Mouse (Mus musculus) heart, adult 18-20 months (tissue): ENCODE data around the gene Pfkfb4. TPM values are rescaled to one million over a fixed set of nuclear protein-coding genes. Genes with fewer than 3 reads are reported as not detected.
A peak's percentile ranks its signal among the peaks of the same experiment; 100 is the strongest.

Source experiments
- DNase-seq, 2 experiments: peaks; one replicate each; pipeline ENCODE4 v3.0.0; 2021 to 2022; ENCODE audit warnings: mixed read lengths in 1 of 2
- long read RNA-seq, 2 experiments: library from polyadenylated mRNA; stranded (forward); transcript quantifications; one replicate each; pipeline ENCODE4 v2.0.0; 2021
- total RNA-seq, 2 experiments: library from RNA; stranded (reverse); gene quantifications; 2 replicates each; pipeline ENCODE4 v1.2.3; 2021

Gene Pfkfb4
- 1 to 10 TPM; 1.3 to 1.6 TPM for total RNA-seq
- long read RNA-seq, experiment 1, partial matches to known transcripts: 0 of 3 reads
- long read RNA-seq, experiment 1, other reads (novel, unspliced or antisense): 3 of 3 reads
- long read RNA-seq, experiment 2: 0 reads

- DNase-seq: peak; percentile 98 to 99
These were observed at the start of gene Pfkfb4 for GRCm38 (mm10) chr9:108991428-108992084. Gene Pfkfb4 (plus strand): TSS chr9:108991778.

- DNase-seq: no peak
These were observed 46.5 kb upstream of the Pfkfb4 start for GRCm38 (mm10) chr9:108945111-108945510.

- no peak for DNase-seq
These were observed 46.0 kb upstream of the Pfkfb4 start for GRCm38 (mm10) chr9:108945608-108946007.

GRCm38 (mm10) chr9:108949231-108949966 lies 42.2 kb upstream of the Pfkfb4 start:
- DNase-seq: peak; percentile 46 to 56

- peak; percentile 26 to 32 for DNase-seq
These were observed 41.4 kb upstream of the Pfkfb4 start for GRCm38 (mm10) chr9:108949967-108950728.

- no peak for DNase-seq
These were observed 38.4 kb upstream of the Pfkfb4 start, which contains the start of gene Col7a1 for GRCm38 (mm10) chr9:108953081-108953636. Gene Col7a1 (plus strand): TSS chr9:108953586.

- DNase-seq: no peak
These were observed 36.3 kb upstream of the Pfkfb4 start for GRCm38 (mm10) chr9:108955241-108955640.

GRCm38 (mm10) chr9:108955846-108956245 lies 35.7 kb upstream of the Pfkfb4 start:
- no peak for DNase-seq

DNA sequence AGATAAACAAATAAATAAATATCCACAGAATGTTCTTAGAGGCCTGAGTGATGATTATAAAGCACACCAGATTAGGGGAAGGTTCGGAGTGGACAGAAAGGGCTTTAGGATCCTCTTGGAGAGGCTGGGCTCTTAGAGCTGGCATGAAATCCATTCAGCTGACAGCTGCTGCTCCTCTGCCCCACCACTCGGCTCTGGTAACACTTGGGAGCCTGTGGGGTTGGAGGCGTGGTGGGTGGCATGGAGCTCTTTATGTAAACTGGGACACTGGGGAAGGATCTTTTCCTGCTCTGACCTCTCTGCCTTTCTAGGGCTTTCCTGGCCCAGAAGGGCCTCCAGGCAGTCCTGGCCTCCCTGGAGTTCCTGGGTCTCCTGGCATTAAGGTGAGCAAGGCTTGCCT lies 28.0 kb upstream of the Pfkfb4 start:
- no peak for DNase-seq

DNA sequence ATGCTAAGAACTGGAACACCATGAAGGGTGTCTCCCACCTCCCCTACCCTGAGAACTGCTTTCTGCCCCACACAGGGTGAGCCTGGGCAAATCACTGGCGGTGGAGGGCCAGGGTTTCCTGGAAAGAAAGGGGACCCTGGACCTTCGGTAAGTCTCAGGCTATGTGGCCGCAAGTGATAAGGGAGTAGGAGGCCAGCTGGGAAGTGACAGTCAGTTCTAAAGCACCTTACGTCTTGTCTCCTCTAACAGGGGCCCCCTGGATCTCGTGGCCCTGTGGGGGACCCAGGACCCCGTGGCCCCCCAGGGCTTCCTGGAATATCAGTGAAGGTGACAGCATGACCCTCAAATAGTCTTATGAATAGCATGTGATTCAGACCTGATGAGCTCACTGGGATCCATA lies 27.2 kb upstream of the Pfkfb4 start:
- DNase-seq: no peak

DNA sequence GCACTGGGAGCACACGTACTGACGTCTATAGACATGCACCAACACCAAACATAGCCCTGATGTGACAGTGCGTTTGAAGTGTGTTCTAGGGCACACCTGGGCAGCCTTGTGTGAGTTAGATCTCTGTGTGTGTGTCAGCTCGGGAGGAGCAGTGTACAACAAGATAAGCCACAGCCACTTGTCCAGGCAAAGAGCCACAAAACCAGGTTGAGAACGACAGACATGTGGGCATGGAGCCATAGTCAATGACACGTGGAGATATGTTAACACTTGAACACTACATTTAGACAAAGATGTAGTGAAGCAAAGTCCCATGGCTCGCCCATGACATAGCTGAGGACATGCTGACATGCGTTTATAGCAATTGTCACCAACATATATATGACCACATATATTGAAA lies 21.0 kb upstream of the Pfkfb4 start:
- DNase-seq: peak in 1 of 2 experiments; percentile 38

DNA sequence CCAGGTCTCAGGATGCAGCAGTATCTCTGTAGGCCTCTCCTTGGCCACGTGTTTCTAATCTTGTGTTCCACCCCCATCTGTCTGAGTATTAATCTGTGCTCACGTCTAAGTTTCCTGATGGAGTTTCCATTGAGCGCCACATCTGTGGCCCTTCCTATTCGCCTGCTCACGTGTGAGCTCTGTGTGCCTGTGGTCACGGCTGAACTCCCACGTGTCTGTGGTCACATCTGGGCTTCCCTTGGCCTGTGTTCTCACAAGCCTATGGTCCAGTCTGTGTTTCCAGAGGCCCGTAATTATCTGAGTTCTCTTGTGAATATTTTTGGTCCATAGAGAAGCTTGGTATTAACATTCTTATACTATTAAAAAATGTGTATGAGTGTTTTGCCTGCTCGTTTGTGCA lies 15.1 kb upstream of the Pfkfb4 start:
- no peak for DNase-seq

- no peak for DNase-seq
These were observed 13.6 kb upstream of the Pfkfb4 start for GRCm38 (mm10) chr9:108977966-108978365.

DNA sequence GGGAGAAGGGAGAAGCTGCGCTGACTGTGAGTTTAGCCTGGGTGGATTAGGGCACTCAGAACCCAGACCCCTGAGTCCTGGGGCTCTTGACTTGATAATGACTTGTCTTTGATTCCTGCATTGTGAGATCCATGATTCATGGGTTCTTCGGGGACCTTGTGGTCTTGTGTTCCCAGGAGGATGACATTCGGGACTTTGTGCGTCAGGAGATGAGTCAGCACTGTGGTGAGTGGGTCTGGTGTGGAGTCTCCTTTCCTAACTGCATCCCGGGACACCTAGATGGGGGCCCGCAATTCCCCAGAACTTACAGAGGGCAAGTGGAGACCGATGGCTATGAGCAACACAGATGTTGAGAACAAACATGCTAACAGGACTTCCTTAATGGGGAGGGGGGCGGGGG lies 9.1 kb upstream of the Pfkfb4 start:
- DNase-seq: no peak

DNA sequence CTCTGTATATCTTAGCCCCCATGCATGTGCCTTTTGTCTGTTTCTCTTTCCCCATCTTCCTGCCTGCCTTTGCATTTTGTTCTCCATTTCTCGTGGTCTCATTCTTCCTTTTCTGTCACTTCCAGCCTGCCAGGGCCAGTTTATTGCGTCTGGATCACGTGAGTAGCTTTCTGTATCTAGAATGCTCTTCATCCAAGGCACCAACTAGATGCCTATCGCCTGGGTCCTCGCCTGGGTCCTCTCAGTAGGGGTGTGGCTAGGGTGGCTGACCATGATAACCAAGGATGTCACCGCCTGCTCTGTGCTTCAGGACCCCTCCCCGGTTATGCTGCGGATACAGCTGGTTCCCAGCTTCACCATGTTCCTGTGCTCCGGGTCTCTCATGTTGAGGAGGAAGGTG lies 8.4 kb upstream of the Pfkfb4 start:
- DNase-seq: no peak

GRCm38 (mm10) chr9:108985710-108986109 lies 5.9 kb upstream of the Pfkfb4 start, which contains the start of gene Ucn2:
Gene Ucn2 (plus strand): TSS chr9:108986010.
- no peak for DNase-seq

DNA sequence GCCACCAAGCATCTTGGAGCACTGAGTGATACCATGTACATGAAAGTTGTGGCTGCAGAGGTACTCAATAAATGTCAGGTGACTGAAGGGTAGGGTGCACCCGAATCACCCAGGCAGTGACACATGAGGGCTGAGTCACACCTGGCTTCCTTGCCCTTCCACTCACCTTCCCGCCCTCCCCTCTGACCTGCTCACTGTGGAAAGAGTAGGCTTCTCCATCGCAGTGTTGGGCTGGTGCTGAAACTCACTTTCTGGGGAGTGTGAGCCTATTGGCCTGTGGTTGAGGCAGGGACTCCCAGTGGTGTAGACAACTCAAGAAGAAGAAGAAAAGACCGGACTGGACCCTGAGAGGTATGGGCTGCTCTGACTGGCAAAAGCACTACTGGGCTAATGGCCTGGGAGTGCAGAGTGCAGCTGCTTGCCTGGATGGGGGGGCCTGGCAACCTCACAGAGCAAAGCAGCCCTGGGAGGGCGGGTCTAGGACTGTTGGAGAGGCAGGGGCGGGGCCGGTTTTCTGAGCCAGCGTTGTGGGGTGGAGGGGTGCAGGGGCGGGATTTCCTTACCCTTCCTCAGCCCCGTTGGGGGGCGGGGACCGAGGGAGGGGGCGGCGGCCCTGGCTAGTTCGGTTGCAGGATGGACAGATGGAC lies 3.8 kb upstream of the Pfkfb4 start:
- peak; percentile 50 to 65 for DNase-seq

DNA sequence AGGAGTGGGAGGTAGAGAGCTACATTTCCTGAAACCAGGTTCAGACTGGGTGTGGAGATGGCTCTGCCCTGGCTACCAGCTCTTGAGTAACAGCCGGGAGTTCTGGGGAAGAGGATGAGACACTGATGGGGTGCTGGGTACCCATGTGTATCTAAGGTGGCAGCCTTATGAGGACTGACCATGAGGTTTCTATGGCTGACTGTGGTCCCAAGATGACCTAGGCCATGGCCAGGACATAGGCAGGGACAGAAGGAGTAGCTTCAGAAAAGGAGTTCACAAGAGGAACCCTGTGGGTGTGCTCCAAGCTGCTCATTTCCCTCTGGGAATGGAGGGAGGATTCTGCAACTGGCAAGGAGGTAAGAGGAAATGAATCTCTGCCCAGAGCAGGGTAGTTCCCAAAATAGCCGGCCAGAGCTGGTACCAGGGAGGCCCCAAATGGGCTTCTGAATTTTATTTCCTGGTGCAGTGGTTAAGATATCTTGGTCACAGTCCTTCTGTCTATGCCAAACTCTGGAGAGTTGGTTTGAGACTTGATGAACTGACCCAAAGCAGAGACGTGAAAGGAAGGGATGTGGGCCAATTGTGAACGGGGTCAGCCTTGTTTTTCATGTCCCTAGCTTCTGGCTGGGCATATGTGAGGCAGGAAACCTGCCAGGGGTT lies 1.6 kb upstream of the Pfkfb4 start:
- DNase-seq: peak; percentile 57 to 67

DNA sequence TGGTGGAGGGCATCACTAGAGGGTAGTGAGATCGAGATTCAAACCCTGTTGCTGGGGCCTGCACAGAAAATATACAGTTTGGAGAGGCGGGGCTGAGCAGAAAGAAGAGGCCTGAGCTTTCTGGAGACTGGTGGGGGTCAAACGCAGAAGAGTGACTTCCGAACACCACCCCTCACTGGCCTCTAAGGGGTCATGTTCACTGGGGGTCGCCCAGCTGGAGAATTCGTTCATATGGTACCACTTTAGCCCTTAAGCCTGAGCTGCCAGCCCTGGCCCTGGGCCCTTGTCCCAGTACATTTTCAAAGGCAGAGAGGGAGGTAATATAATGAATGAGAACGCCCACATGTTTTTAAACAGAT lies 1.1 kb upstream of the Pfkfb4 start:
- no peak for DNase-seq

DNA sequence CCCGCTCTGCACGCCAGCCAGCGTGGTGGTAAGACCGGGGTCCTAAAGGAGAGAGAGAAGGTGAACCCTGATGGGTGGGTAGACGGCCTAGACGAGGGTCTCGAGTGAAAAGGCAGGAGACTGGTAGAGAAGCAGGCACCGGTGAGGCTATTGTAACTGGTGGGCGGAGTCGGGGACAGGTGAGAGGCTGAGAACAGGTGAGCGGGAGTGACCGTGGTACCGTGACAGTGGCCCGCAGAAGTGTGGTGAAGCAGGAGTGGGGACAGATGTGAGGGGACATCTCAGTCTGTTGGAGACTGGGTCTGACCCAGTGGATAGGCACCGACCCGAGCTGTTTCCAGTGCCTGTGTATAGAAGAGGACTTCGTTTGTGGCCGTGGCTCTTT lies 499 bp downstream of the Pfkfb4 start:
- DNase-seq: no peak

- DNase-seq: no peak
These were observed 1.2 kb downstream of the Pfkfb4 start for GRCm38 (mm10) chr9:108992620-108993361.
